In the genomic region with DNA sequence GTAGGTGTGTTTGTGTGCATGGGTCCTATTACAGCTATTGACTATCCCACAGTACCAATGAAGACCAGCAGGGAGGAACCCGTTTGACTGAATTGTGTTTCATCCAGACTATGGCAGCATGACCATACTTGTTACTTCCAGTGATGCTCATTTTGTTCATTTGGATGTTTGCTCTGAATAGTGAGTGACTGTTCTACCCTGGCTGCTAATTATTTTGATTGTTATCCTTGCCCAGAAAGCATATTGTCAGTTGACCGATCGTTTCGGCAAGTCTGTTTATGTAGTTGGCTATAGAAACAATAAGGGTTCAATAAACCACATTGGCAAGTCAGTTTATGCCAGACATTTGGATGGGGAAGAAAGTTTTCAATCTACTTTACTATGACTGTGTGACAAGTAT, we compare ENCODE assay signal across 26 mouse cellular contexts.
"Had no signal": no experiment of that assay in that cellular context is flagged by ENCODE, and none has a peak within 500 bp of the region (broad histone marks: within the 10 kb centered on the region; RNA-seq: fewer than 3 reads in every experiment).

No protein-coding gene starts in this region.

- DNase-seq: heart, postnatal 10 days; heart, postnatal 14 days; heart, postnatal 36 days; heart, postnatal 4 days; kidney, adult 11 months; kidney, adult 18-20 months; kidney, adult 2 months; kidney, adult 8-10 months; kidney, adult 9 months; kidney, postnatal 10 days; kidney, postnatal 25 days; kidney, postnatal 36 days; layer of hippocampus, adult 9-11 months had no signal

- H3K27ac ChIP-seq: heart, embryonic 10.5 days; heart, embryonic 13.5 days; heart, embryonic 15.5 days; hindbrain, embryonic 10.5 days; hindbrain, embryonic 12.5 days; hindbrain, embryonic 13.5 days; hindbrain, embryonic 14.5 days; hindbrain, embryonic 15.5 days; hindbrain, postnatal 0 days; intestine, embryonic 15.5 days; kidney, embryonic 15.5 days; kidney, postnatal 0 days had no signal

- H3K4me3 ChIP-seq: heart, embryonic 10.5 days; heart, embryonic 12.5 days; heart, embryonic 13.5 days; heart, embryonic 15.5 days; hindbrain, embryonic 10.5 days; hindbrain, embryonic 12.5 days; hindbrain, embryonic 13.5 days; hindbrain, embryonic 15.5 days; intestine, embryonic 15.5 days; kidney, embryonic 15.5 days had no signal
